Mouse (Mus musculus): Measurements from ENCODE around the gene Cend1.

The Cend1 gene

GRCm38 (mm10) chr7:141390326-141391259, 38.7 kb downstream of the Cend1 start:
- no peak for DNase-seq

- peak; percentile 55 for DNase-seq
Measured at GRCm38 (mm10) chr7:141388487-141389109, 40.7 kb downstream of the Cend1 start.

DNA sequence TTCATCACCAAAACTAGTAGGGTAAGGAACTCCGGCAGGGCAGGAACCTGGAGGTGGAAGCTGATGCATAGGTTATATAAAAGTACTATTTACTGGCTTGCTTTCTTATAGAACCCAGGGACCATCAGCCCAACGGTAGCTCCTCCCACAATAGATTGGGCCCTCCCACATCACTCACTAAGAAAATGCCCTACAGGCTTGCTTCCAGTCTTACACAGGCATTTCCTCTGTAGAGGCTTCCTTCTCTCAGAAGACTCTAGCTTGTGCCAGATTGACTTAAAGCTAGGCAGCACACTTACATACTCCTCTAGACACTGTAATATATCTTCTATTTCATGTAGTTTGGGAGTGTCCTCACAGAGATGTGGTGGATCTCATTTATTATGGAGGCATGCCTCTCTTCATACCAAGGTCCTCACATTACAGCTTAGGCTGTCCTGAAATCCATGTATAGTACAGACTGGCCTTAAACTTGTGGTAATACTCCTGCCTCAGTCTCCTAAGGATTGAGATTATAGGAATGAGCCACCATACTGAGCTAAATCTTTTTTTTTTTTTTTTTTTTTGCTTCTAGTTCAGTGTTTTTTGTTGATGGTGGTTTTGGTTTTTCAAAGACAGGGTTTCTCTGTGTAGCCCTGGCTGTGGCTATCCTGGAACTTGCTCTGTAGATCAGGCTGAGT, 41.3 kb downstream of the Cend1 start:
- DNase-seq: peak; percentile 68

GRCm38 (mm10) chr7:141381068-141381835, 48.0 kb downstream of the Cend1 start:
- no peak for DNase-seq

DNA sequence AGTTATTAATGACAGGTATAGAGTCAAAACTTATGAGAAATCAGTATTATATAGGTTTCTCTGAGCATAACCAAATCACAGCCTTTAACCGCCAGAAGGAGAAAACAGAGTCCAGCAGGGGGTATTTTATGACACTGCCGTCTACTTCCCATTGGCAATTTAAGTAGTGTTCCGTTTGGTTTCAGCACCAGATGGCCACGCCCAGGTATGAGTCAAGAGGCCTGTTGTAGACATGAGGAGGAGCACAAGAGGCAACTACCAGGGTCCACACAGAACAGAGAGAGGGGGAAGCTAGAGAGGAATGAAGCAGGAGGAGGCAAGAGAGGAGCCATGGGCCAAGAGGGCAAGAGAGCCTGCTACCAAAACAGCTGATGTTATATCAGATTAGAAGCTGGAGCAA, 49.7 kb downstream of the Cend1 start:
- DNase-seq: peak; percentile 43
